Mouse (Mus musculus) right cerebral cortex, adult 18-20 months (tissue): ENCODE measurements around the gene Med20.

Experiments used
- DNase-seq: peaks from one replicate; pipeline ENCODE4 v3.0.0; 2022; ENCODE audit warnings: mixed read lengths

The Med20 gene

DNA sequence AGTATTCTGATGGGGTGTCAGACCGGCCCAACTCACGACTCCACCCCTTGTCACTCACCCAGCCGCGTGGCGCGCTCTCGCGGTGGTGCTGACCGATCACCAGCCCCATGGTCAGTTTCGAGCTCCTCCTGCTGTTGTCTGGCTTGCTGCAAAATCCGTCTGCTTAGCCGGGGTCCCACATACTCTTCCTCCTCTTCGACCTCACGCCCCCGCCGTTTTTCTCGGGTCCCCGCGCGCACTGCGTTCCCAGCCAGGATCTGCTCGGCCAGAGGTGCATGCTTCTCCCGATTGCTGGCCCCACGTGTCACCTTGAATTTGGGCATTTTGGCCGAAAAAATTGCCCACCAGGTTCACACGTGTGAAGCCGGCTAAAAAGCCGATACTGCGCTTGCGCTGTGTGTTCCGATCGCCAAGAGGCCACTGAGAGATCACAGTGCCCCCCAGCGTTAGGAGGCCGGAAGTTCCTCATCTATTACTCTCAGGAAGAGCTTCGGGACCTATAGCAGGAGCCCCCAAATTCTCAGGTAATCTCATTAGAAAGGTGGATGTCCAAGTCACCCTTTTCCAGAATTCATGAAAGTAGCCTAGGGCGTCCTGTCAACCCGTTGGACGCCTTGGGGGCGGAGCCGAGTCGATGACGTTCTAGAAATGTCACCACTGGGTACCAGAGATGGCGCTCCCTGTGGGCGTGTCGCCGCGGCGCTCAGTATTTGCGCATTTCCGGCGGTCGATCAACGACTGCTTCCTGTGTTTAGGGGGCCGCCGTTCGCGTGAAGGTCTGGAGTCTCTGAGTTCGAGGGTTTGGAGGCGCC, at the start of gene Med20, which contains the start of the genes Bysl and Gm20517:
Med20 (plus strand) TSS at position 734 of the 812 bp plus-strand sequence.
Bysl (minus strand) TSS at position 644 of the 812 bp plus-strand sequence.
Gm20517 (plus strand) TSS at position 741 of the 812 bp plus-strand sequence.
- DNase-seq = peak; percentile 98

- no peak for DNase-seq
Measured at GRCm38 (mm10) chr17:47562875-47563274, 48.5 kb upstream of the Med20 start.

DNA sequence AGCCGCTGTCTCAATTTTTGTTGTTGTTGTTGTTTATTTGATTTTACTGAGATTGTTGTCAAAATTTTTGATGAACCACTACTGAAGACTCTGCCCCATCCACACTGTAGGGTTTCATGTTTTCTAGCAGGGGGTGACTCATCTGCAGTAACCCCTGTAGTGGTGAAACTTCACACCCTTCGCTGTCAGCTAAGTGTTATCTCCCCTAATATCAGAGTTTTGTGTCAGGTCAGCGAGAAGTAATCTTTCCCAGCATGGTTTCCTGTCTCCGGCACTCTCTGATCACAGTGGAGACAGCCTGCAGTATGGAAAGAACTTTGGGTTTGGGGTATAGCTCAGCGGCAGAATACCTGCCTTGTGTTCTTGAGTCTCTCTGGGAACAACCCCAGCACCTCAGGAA, 46.8 kb upstream of the Med20 start:
- no peak for DNase-seq

GRCm38 (mm10) chr17:47566133-47566532, 45.2 kb upstream of the Med20 start:
- no peak for DNase-seq

DNA sequence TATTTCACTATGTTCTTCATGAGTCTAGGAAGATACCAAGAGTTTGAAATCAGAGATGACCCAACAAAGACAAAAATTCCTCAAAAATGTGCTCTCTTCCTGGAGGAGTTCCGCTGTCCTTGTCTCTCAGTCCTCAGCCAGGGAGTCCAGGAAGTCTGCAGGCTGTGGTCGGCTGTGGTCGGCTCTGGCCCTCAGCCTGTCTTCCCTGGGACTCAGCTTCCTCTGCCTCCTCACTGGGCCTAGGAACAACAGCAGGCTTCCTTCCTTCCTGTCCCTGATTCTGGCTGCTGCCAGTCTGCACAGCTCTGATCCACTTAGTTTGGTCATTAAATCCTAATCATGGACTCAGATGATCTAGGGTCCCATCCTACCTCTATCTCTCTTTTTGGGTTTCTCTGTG, 44.1 kb upstream of the Med20 start:
- DNase-seq = no peak

GRCm38 (mm10) chr17:47568389-47568788, 43.0 kb upstream of the Med20 start:
- DNase-seq = no peak

GRCm38 (mm10) chr17:47568951-47569527, 42.3 kb upstream of the Med20 start:
- no peak for DNase-seq

DNA sequence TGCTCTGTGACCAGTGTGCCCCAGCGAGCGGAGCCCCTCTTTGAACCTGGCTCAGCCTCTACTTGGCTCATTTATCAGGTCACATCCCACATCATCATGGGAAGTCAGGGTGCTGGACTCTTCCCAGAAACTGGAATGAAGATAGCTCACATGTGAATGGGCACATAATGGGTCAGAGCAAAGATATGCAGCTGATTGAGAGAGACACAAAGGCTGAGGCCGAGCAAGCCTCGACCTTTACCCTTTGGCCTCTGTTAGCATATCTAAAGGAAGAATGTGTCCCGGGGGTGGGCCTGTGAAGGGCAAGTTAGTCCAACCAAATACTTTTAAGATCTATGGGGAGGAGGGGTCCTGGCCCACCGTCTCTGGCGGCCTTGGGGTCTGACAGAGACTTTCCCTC, 39.8 kb upstream of the Med20 start:
- DNase-seq = no peak

DNA sequence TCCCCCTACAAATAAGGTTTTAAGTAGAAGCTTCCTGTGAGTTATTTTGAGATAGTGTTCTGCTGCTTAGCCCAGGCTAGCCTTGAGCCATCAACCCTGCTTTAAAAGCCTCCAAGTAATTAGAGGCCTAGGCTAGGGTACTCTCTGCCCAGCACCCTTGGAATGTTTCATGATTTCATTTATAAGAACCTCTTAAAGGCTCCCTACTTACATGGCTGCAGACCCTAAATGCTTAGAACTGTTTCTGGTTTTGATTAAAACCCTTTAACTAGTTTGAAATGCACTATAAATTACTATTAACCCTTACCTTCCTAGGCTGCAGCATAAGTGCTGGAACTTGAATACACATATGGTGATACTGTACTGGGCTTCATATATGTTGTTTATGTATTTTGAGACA, 38.9 kb upstream of the Med20 start:
- DNase-seq = no peak

- no peak for DNase-seq
Measured at GRCm38 (mm10) chr17:47574028-47574427, 37.4 kb upstream of the Med20 start.

- no peak for DNase-seq
Measured at GRCm38 (mm10) chr17:47574830-47575229, 36.6 kb upstream of the Med20 start.

- DNase-seq = no peak
Measured at GRCm38 (mm10) chr17:47578655-47579054, 32.7 kb upstream of the Med20 start.

GRCm38 (mm10) chr17:47580962-47581361, 30.4 kb upstream of the Med20 start:
- DNase-seq = no peak

DNA sequence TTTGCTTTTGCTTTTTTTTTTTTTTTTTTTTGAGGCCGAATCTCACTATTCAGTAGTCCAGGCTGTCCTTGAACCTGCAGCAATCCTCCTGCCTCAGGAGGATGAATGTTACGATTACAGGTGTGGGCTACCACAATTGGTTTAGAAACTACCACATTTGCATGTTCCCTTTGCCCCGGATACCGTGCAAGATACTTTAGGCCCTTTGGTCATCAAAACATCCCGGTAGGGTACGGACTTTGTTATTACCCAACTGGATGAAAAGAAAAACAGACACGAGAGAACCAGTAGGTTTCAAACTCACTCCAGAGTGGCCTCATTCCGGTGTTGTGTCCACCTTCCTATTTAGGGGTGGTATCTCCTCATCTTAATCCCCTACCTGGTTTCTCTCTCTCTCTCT, 22.9 kb upstream of the Med20 start:
- no peak for DNase-seq

- no peak for DNase-seq
Measured at GRCm38 (mm10) chr17:47591073-47591472, 20.3 kb upstream of the Med20 start.

DNA sequence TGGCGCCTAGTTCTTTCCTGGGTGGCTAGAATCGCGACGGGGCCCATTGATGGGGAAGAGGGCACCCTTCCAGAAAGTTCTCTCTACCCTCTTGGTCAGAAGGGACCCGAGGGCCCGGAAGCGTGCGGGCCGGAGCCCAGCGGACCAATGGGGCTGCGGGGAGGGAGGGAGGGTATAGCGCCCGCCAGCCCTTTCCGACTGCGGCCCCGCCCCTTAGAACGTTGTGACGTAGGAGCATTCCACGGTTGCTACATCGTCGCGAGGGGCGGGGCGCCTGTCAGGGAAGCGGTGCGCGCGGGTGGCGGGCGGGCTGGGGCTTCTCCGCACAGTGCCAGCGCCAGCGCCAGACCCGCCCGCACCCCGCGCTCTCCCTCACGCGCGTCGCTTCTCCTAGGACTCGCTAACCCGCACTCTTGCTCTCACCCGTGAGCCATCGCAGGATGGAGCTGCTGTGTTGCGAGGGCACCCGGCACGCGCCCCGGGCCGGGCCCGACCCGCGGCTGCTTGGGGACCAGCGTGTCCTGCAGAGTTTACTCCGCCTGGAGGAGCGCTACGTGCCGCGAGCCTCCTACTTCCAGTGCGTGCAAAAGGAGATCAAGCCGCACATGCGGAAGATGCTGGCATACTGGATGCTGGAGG, 18.0 kb upstream of the Med20 start:
- peak; percentile 92 for DNase-seq

DNA sequence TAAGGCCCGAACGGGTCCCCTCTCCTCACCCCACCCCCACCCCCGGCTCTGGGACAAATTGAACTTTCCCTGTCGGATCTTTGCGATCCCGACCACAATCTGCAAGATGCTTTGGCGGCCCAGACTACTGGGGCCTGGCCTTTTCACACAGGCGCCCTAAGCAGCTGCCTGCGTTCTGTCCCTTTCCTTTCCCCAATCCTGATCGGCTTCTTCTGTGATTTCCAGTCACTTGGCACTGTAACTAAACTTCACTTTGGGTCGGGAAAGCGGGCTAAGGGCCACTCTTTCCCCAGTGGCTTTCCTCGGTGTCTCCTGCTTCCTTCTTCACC, 17.6 kb upstream of the Med20 start:
- DNase-seq = no peak

DNA sequence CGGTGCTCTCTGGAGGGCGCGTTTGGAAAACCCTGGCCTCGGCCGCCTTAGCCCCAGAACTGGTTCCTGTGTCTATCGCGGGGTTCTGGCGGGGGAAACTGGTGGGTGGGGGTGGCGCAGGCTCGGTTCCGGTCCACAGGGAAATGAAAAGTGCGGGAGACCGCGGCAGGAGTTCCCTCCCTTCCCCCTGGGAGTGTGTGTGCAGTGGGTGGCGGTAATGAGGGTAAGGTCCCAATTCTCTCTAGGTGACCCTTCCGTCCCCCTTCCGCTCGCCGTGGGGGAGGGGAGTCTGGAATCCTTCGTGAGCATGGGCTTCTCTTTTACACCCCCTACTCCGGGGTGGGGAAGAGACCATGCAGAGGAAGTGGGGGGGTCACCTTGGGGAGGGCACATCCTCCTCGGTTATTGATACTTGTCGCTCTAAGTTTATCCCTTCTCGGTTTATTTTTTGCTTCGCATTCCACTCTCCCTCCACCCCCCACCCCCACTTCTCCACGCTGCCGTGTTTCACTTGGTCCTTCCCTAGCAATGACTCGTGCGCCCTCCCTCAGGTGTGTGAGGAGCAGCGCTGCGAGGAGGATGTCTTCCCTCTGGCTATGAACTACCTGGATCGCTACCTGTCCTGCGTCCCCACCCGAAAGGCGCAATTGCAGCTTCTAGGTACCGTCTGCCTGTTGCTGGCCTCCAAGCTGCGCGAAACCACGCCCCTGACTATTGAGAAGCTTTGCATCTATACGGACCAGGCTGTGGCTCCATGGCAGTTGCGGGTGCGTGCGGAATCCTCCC, 17.0 kb upstream of the Med20 start:
- no peak for DNase-seq

GRCm38 (mm10) chr17:47594969-47595247, 16.5 kb upstream of the Med20 start:
- no peak for DNase-seq

GRCm38 (mm10) chr17:47595248-47596161, 15.9 kb upstream of the Med20 start:
- no peak for DNase-seq

DNA sequence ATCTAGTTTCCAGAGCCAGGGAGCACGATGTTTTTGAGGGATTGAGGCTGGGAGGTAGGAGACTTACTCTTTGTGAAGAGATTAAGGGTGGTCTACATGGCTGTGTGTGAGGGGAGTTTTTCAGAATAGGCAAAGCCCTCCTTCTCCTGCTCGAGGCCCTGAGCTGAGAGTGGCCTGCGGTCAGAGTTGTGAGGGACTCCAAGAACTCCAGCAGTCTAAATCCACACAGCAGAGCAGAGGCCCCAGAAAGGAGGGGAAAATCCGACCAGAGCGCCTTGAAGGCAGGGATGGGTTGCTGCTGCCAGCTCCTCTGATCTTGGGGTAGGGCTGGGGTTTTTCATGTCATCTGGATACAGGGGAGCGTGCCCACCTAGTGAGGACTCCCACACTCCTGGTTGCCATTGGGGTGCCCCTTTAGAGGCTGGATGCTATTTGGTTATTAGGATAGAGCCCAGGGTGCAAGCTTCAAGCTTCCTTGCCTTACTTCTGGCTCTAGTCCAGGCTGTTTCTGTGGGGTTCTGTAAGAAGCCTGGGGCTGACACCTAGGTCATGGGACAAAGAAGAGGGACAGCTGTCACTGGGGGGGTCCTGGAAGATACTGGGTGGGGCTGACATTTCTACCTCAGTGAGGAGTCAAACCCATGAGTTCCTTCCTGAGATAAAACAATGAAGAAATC, 15.1 kb upstream of the Med20 start:
- no peak for DNase-seq

- DNase-seq = no peak
Measured at GRCm38 (mm10) chr17:47596839-47597164, 14.6 kb upstream of the Med20 start.
